Mouse (Mus musculus) left cerebral cortex, adult 18-20 months (tissue): ENCODE results near the gene Zfp316. TPM values are rescaled to one million over a fixed set of nuclear protein-coding genes. Genes with fewer than 3 reads are reported as not detected.

Experiments
- DNase-seq, 2 experiments: peaks; one replicate each; pipeline ENCODE4 v3.0.0; 2021 to 2022; ENCODE audit warnings: low spot score in 2 of 2, mixed read lengths in 1 of 2
- total RNA-seq, 2 experiments: library from RNA; stranded (reverse); gene quantifications; 2 replicates each; pipeline ENCODE4 v1.2.3; 2021

The Zfp316 gene
- total RNA-seq, 2 experiments from 2014 or later = 22.3 to 25.3 TPM

- DNase-seq = peak; percentile 91 to 98
Observed at GRCm38 (mm10) chr5:143235028-143235693, 34.7 kb downstream of the Zfp316 start, which contains the start of gene Zfp12. Gene Zfp12 (plus strand): TSS chr5:143235163.

- no peak for DNase-seq
Observed at GRCm38 (mm10) chr5:143226790-143227189, 43.0 kb downstream of the Zfp316 start, which contains the start of gene Spdye4a. Gene Spdye4a (minus strand): TSS chr5:143226890.

- DNase-seq = no peak
Observed at GRCm38 (mm10) chr5:143222287-143222686, 47.5 kb downstream of the Zfp316 start.

GRCm38 (mm10) chr5:143220996-143221395, 48.8 kb downstream of the Zfp316 start:
- DNase-seq = no peak

- no peak for DNase-seq
Observed at GRCm38 (mm10) chr5:143213832-143214231, 56.0 kb downstream of the Zfp316 start.

- DNase-seq = no peak
Observed at GRCm38 (mm10) chr5:143205015-143205414, 64.8 kb downstream of the Zfp316 start.

Other genes starting within 250 kb of the Zfp316 start
- gene Rnf216, start 157.0 kb downstream of the Zfp316 start, total RNA-seq = 10 to 100 TPM; 45.1 to 45.2 TPM
- under 1 TPM; 0.07 to 0.23 TPM for gene Olfr718-ps1, start 122.4 kb downstream of the Zfp316 start, total RNA-seq
- 10 to 100 TPM; 11.8 to 13.6 TPM for gene Rbak, start 89.2 kb downstream of the Zfp316 start, total RNA-seq
- not detected for gene Spdye4b, start 89.0 kb downstream of the Zfp316 start, total RNA-seq
- gene Spdye4a, start 43.1 kb downstream of the Zfp316 start, total RNA-seq = not detected
- 10 to 100 TPM; 32.1 to 34.7 TPM for gene Zfp12, start 34.9 kb downstream of the Zfp316 start, total RNA-seq
- gene Zfp853, start 23.6 kb upstream of the Zfp316 start, total RNA-seq = 1 to 10 TPM; 4.1 to 4.4 TPM
- 10 to 100 TPM; 25.4 to 27.7 TPM for gene E130309D02Rik, start 45.3 kb upstream of the Zfp316 start, total RNA-seq
- gene Zdhhc4, start 59.2 kb upstream of the Zfp316 start, total RNA-seq = 10 to 100 TPM; 37.1 to 41.7 TPM
- 1 to 10 TPM; 3.9 to 4.0 TPM for gene Grid2ip, start 87.3 kb upstream of the Zfp316 start, total RNA-seq
- gene Kdelr2, start 133.8 kb upstream of the Zfp316 start, total RNA-seq = 10 to 100 TPM; 37.4 to 39.9 TPM
- gene Daglb, start 194.6 kb upstream of the Zfp316 start, total RNA-seq = 10 to 100 TPM; 31.9 to 33.1 TPM